Mouse (Mus musculus) spleen, adult 2 months (tissue): ENCODE measurements around the gene Gpr174.

Experiments used
- CTCF ChIP-seq: fragments of 200-500 bp; IDR thresholded peaks from 2 replicates; pipeline ENCODE4 v1.5.1; 2011; ENCODE audit warnings: mild to moderate bottlenecking, inconsistent platforms; ENCODE audit not compliant: insufficient read depth, insufficient read length, insufficient replicate concordance; ENCODE audit errors: extremely low read depth
- POLR2A ChIP-seq: fragments of 200-500 bp; IDR thresholded peaks from 2 replicates; pipeline ENCODE4 v1.6.1; 2011; ENCODE audit warnings: low read depth, low read length, inconsistent platforms

DNA sequence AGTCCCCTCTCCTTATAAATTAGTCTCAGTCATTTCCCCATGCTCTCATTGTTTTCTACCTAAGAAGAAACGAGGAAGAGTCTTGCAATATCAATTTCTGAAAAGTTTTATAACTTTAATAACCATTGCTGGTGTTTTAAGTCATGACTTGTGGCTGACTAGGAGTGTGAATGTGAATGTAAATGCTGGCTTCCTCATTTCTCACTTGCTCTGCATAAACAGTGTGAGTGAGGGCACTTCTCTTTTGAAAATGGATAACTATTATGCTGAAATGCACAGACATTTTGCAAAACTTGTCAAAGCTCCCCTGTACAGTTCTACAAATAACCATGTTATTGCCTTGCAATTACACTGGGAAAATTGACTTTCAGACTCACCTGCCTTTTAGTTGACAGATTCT is 8.9 kb downstream of the Gpr174 start:
- TF ChIP-seq POLR2A (no peak), CTCF (no peak)
